Mouse (Mus musculus) hindbrain, embryonic 15.5 days (tissue): ENCODE data around the gene Prr3. TPM values are rescaled to one million over a fixed set of nuclear protein-coding genes. Genes with fewer than 3 reads are reported as not detected.
"Not testable (repeated sequence)": the region's sequence is repeated elsewhere in the genome, so short reads cannot be mapped to it uniquely, and the experiment has no call there.

Experiments used
- ATAC-seq: fragments of 200-750 bp; cut with Nextera tagmentation; 2 replicates; pipeline ENCODE4 v1.8.0; 2017; ENCODE audit warnings: low read depth, moderate number of reproducible peaks, moderate TSS enrichment; ENCODE audit not compliant: low FRiP score
- H3K27ac ChIP-seq: fragments of 300-500 bp; sonication (generic); replicated peaks from 2 replicates; pipeline ENCODE4 v1.5.1; 2015; ENCODE audit warnings: mild to moderate bottlenecking, inconsistent platforms
- H3K27me3 ChIP-seq: fragments of 300-500 bp; sonication (generic); 2 replicates; pipeline ENCODE4 v1.6.1; 2015; ENCODE audit warnings: control low read depth, inconsistent platforms
- H3K36me3 ChIP-seq: fragments of 300-500 bp; sonication (generic); 2 replicates; pipeline ENCODE4 v1.6.1; 2015; ENCODE audit warnings: control low read depth, inconsistent platforms
- H3K4me1 ChIP-seq: fragments of 300-500 bp; sonication (generic); replicated peaks from 2 replicates; pipeline ENCODE4 v1.6.1; 2015; ENCODE audit warnings: control low read depth, inconsistent platforms
- H3K4me2 ChIP-seq: fragments of 300-500 bp; sonication (generic); 2 replicates; pipeline ENCODE4 v1.6.1; 2015; ENCODE audit warnings: moderate library complexity, mild to moderate bottlenecking, inconsistent platforms
- H3K4me3 ChIP-seq: fragments of 300-500 bp; sonication (generic); 2 replicates; pipeline ENCODE4 v1.5.1; 2015; ENCODE audit warnings: mild to moderate bottlenecking, inconsistent platforms
- H3K9ac ChIP-seq: fragments of 300-500 bp; sonication (generic); 2 replicates; pipeline ENCODE4 v1.6.1; 2015; ENCODE audit warnings: inconsistent platforms
- H3K9me3 ChIP-seq: fragments of 300-500 bp; sonication (generic); 2 replicates; pipeline ENCODE4 v1.6.1; 2016; ENCODE audit warnings: control low read depth, inconsistent platforms
- WGBS: fragments of 180-500 bp; shearing (Covaris S2); methylation state at CpG from one replicate; pipeline ENCODE4 v1.1.7; 2015; 5-methylcytosine and 5-hydroxymethylcytosine counted together
- polyA plus RNA-seq: library from polyadenylated mRNA; unstranded; fragments of >200 nt; fragmentation: Nextera tagmentation; extraction: Ambion mirVana; gene quantifications from 2 replicates; pipeline ENCODE4 v1.2.1, GENCODE M21; 2015

Prr3 gene
- polyA plus RNA-seq, 1 experiment from 2014 or later, result 92.9 TPM

DNA sequence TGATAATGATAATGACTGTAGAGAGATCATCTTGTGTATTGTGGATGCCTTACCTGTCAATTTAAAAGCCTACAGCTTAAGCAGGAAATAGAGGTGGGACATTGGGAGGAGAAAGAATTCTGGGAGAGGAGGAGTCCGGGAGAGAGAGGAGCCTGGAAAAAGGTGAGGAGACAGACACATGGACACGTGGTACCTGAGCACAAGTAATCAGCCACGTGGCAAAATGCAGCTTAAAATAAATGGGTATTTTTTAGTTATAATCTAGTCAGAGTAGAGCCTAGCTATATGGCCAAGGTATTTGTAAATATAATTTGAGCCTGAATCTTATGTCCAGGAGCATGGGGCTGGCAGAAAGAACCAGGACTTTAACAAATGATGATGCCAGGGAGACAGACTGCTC lies 39.5 kb upstream of the Prr3 start:
- Histone ChIP-seq H3K4me1 (no peaks in the 10 kb centered on the region), H3K4me3 (no peak overlapping the region), H3K4me2 (no peak overlapping the region), H3K9ac (no peak overlapping the region), H3K36me3 (peaks cover 5% of the 10 kb centered on the region), H3K27me3 (no peaks in the 10 kb centered on the region), H3K9me3 (no peaks in the 10 kb centered on the region), H3K27ac (no peak overlapping the region)
- no peak for ATAC-seq
- WGBS, result 83% methylated on average over 3 of the region's 3 CpGs

DNA sequence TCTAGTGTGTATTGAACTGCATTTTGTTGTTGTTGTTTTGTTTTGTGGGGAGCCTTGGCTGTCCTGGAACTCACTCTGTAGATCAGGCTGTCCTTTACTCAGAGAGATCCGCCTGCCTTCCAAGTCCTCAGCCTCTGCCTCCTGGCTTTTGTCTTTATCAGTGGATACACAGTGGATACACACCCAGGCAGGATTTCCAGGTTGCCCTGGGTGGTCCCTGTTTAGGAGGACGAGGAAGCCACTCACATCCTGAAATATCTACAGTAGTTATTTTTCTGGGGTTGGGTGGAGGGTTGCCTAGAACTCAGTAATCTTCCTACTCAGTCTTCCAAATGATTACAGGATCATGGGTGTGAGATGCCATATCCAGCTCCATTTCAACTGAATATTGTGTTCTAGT lies 38.9 kb upstream of the Prr3 start:
- Histone ChIP-seq H3K4me3 (no peak overlapping the region), H3K9me3 (no peaks in the 10 kb centered on the region), H3K27ac (no peak overlapping the region), H3K9ac (no peak overlapping the region), H3K4me2 (no peak overlapping the region), H3K4me1 (no peaks in the 10 kb centered on the region), H3K36me3 (peaks cover 10% of the 10 kb centered on the region), H3K27me3 (no peaks in the 10 kb centered on the region)
- WGBS, result 69% methylated on average over 2 of the region's 2 CpGs
- ATAC-seq, result no peak

DNA sequence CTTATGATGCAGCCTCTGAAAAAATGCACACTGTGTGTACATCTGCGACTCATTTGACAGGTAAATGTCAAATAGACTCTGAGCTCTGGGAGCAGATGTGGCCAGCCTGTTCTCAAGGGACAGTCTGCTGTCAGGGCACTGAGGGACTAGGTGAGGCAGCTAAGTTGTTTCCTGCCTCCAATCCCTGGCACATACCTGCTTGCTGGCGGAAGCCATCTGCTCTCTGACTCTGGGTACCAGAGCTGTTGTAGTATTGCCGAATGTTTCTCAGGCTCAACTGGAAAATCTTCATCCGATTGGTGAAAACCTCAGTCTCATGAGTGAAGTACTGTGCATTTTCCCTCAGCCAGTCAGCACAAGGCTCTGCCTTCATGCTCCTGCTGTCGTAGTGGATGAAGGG lies 37.0 kb upstream of the Prr3 start:
- no peak overlapping the region for H3K27ac ChIP-seq
- H3K36me3 ChIP-seq, result peaks cover 10% of the 10 kb centered on the region
- WGBS, result 92% methylated on average over 5 of the region's 5 CpGs
- ATAC-seq, result no peak
- H3K27me3 ChIP-seq, result no peaks in the 10 kb centered on the region
- no peak overlapping the region for H3K9ac ChIP-seq
- H3K4me2 ChIP-seq, result no peak overlapping the region
- H3K9me3 ChIP-seq, result no peaks in the 10 kb centered on the region
- no peak overlapping the region for H3K4me3 ChIP-seq
- H3K4me1 ChIP-seq, result no peaks in the 10 kb centered on the region

DNA sequence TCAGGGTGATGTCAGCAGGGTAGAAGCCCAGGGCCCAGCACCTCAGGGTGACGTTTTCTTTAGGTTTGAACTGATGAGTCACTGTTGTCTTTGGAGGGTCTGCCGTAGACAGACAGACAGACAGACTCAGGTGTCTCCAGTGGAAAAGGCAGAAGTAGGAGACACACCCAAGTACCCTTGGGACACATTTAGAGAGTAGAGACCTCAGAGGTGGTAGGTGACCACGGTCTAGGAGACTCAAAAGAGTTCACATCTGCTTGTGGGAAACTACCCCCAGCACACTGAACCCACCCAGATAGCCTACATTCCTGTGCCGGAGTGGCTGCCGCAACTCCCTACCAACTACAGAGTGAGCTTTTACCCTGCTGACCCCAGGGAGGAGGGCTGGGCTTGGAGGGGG lies 34.9 kb upstream of the Prr3 start:
- Histone ChIP-seq H3K27me3 (no peaks in the 10 kb centered on the region), H3K9me3 (no peaks in the 10 kb centered on the region), H3K36me3 (peaks cover 10% of the 10 kb centered on the region), H3K9ac (no peak overlapping the region), H3K27ac (no peak overlapping the region), H3K4me1 (no peaks in the 10 kb centered on the region), H3K4me3 (no peak overlapping the region), H3K4me2 (no peak overlapping the region)
- no peak for ATAC-seq
- 96% methylated on average over 5 of the region's 5 CpGs for WGBS

DNA sequence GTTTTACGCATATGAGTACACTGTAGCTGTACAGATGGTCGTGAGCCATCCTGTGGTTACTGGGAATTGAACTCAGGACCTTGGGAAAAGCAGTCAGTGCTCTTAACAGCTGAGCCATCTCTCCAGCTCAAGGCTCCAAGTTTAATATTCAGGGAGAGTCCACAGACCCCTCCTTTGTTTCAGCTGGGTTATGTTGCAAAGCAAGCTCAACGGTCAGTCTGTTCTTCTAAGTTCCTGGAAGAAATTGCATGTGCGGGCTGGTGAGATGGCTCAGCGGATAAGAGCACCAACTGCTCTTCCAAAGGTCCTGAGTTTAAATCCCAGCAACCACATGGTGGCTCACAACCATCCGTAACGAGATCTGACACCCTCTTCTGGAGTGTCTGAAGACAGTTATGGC lies 24.4 kb upstream of the Prr3 start:
- H3K36me3 ChIP-seq, H3K9ac ChIP-seq, H3K4me2 ChIP-seq, H3K4me1 ChIP-seq, ATAC-seq, H3K4me3 ChIP-seq, H3K27ac ChIP-seq, H3K9me3 ChIP-seq, H3K27me3 ChIP-seq: not testable (repeated sequence)
- 95% methylated on average over 7 of the region's 7 CpGs for WGBS

DNA sequence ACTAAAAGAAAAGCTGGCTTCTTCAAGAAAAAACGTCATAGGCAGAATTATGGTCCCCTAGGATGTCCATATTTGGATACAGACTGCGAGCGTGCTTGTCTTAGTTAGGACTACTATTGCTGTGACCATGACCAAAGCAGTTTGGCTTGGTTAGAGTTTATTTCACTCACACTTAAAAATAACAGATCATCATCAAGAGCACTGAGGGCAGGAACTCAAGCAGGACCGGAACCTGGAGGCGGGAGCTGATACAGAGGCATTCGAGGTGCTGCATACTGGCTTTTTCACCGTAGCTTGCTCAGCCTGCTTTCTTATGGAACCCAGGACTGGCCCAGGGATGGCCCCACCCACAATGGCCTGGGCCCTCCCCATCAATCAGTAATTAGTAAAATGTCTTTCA lies 23.3 kb upstream of the Prr3 start:
- no peaks in the 10 kb centered on the region for H3K27me3 ChIP-seq
- H3K4me2 ChIP-seq, result no peak overlapping the region
- no peak for ATAC-seq
- no peaks in the 10 kb centered on the region for H3K9me3 ChIP-seq
- no peak overlapping the region for H3K4me3 ChIP-seq
- H3K4me1 ChIP-seq, result no peaks in the 10 kb centered on the region
- no peaks in the 10 kb centered on the region for H3K36me3 ChIP-seq
- no peak overlapping the region for H3K27ac ChIP-seq
- H3K9ac ChIP-seq, result no peak overlapping the region
- 95% methylated on average over 7 of the region's 7 CpGs for WGBS

DNA sequence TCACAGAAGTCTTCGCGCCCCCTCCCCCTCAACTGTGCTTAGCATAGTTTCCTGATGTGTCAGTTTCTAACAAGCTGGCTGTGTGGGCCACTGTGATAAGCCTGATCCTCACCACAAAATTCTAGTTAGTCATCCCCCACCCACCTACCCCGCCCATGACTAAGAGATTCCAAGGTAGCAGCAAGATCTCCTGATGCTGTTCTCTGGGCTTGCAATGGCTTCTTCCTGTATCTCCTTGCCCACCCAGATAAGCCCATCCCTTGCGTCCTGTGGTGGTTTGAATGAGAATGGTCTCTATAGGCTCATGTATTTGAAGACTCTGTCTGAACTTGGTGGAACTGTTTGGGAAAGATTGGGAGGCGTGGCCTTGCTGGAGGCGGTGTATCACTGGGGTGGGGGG lies 21.9 kb upstream of the Prr3 start:
- no peaks in the 10 kb centered on the region for H3K36me3 ChIP-seq
- H3K9ac ChIP-seq, result no peak overlapping the region
- H3K4me2 ChIP-seq, result no peak overlapping the region
- peaks cover 9% of the 10 kb centered on the region for H3K4me1 ChIP-seq
- no peak for ATAC-seq
- no peaks in the 10 kb centered on the region for H3K9me3 ChIP-seq
- 98% methylated on average over 6 of the region's 6 CpGs for WGBS
- no peak overlapping the region for H3K4me3 ChIP-seq
- no peak overlapping the region for H3K27ac ChIP-seq
- no peaks in the 10 kb centered on the region for H3K27me3 ChIP-seq

DNA sequence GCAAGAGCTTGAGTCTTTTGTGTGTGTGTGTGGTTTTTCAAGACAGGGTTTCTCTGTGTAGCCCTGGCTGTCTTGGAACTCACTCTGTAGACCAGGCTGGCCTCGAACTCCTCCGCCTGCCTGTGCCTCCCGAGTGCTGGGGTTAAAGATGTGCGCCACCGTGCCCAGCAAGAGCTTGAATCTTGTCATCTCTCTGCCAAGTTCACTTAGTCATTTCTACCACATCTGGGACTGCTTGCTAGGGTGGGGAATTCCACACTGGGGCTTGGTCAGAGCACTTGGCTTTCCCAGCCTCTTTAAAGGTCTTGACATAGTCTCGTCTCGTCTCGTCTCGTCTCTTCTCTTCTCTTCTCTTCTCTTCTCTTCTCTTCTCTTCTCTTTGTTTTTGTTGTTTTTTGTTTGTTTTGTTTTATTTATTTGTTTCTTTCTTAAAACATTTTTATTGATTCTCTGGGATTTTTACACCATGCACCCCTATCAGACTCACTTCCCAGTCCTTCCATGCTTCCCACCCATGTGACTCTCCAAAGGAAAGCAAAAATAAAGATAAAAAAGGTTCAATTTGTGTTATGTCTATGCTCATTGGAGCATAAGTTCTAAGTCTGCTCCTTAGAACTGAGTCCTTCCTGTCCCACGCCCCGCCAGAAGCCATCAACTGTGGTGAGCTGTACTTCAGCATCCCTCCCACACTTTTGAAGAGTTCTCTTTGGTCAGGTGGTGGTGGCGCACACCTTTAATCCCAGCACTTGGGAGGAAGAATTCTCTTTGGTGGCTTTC lies 21.3 kb upstream of the Prr3 start:
- no peaks in the 10 kb centered on the region for H3K9me3 ChIP-seq
- no peak overlapping the region for H3K9ac ChIP-seq
- WGBS, result 93% methylated on average over 12 of the region's 12 CpGs
- no peaks in the 10 kb centered on the region for H3K27me3 ChIP-seq
- no peak for ATAC-seq
- H3K4me3 ChIP-seq, result no peak overlapping the region
- H3K4me2 ChIP-seq, result no peak overlapping the region
- H3K4me1 ChIP-seq, result peaks cover 15% of the 10 kb centered on the region
- H3K36me3 ChIP-seq, result no peaks in the 10 kb centered on the region
- no peak overlapping the region for H3K27ac ChIP-seq

DNA sequence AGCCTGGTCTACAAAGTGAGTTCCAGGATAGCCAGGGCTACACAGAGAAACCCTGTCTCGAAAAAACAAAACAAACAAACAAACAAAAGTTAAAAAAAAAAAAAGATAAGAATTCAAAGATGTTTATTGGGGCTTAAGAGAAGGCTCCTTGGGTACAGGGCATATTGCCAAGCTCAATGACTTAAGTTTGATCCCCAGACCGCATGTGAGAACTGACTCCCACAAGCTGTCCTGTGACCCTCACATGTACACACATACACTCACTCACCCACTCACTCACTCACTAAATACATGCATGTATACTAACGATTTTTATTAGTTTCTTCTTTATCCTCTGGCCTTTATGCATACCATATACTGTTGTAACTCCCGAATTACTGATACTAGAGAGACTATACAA lies 20.3 kb upstream of the Prr3 start:
- 87% methylated on average over 4 of the region's 4 CpGs for WGBS

DNA sequence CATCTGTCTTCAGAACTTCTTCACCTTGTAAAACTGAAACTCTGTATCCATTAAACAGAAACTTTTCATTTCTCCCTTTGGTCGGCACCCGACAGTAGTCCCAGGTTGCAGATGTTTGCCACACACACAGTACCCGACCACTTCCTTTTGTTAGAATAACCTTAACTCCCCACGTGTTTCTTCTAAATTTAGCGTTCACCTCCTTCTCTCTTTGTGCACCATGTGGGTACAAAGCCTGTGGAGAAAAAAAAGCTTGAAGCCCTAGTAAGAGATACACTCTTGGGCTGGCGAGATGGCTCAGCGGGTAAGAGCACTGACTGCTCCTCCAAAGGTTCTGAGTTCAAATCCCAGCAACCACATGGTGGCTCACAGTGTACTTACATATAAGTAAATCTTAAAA lies 19.3 kb upstream of the Prr3 start:
- Histone ChIP-seq H3K9me3 (no peaks in the 10 kb centered on the region), H3K4me2 (no peak overlapping the region), H3K27me3 (no peaks in the 10 kb centered on the region), H3K9ac (no peak overlapping the region), H3K36me3 (no peaks in the 10 kb centered on the region), H3K27ac (no peak overlapping the region), H3K4me3 (no peak overlapping the region), H3K4me1 (peaks cover 30% of the 10 kb centered on the region)
- 88% methylated on average over 7 of the region's 7 CpGs for WGBS
- ATAC-seq, result no peak

More for the DNA sequence above, 20.3 kb upstream of the Prr3 start:
- Histone ChIP-seq H3K4me2 (no peak overlapping the region), H3K9ac (no peak overlapping the region), H3K27ac (no peak overlapping the region), H3K4me1 (peaks cover 25% of the 10 kb centered on the region), H3K27me3 (no peaks in the 10 kb centered on the region), H3K36me3 (no peaks in the 10 kb centered on the region), H3K4me3 (no peak overlapping the region), H3K9me3 (no peaks in the 10 kb centered on the region)
- ATAC-seq, result no peak

DNA sequence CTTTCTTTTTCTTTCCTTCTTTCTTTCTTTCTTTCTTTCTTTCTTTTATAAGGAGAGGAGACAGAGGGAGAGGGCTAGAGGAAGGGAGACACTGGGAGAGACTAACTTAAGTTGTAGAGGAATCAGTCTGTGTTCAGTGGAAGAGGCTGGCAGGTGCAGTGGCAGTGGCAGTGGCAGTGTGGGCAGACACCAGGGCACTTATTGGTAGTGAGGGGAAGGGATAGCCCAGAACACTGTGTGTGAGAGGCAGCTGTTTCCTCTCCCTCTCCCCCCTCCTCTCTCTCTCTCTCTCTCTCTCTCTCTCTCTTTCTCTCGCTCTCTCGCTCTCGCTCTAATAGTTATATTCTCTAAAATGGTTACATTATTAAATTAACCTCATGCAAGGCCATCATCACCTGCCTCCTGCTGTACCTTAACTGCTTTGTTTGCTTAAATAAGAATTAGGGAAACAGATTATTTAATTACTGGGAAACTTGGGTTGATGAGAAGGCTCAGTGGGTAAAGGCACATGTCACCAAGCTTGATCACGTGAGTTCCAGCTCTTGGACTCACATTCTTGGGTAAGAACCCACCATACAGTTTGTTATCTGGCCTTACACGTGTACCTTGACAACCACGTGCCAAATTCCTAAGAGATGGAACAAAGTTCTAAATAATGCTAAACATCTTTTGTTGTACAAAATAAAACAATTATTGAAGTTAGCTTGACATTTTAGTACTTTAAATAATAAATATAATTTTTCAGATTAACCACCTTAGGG lies 18.7 kb upstream of the Prr3 start:
- Histone ChIP-seq H3K27ac (no peak overlapping the region), H3K4me1 (peaks cover 30% of the 10 kb centered on the region), H3K9me3 (no peaks in the 10 kb centered on the region), H3K4me2 (no peak overlapping the region), H3K9ac (no peak overlapping the region), H3K36me3 (no peaks in the 10 kb centered on the region), H3K4me3 (no peak overlapping the region), H3K27me3 (no peaks in the 10 kb centered on the region)
- 90% methylated on average over 6 of the region's 6 CpGs for WGBS
- no peak for ATAC-seq

DNA sequence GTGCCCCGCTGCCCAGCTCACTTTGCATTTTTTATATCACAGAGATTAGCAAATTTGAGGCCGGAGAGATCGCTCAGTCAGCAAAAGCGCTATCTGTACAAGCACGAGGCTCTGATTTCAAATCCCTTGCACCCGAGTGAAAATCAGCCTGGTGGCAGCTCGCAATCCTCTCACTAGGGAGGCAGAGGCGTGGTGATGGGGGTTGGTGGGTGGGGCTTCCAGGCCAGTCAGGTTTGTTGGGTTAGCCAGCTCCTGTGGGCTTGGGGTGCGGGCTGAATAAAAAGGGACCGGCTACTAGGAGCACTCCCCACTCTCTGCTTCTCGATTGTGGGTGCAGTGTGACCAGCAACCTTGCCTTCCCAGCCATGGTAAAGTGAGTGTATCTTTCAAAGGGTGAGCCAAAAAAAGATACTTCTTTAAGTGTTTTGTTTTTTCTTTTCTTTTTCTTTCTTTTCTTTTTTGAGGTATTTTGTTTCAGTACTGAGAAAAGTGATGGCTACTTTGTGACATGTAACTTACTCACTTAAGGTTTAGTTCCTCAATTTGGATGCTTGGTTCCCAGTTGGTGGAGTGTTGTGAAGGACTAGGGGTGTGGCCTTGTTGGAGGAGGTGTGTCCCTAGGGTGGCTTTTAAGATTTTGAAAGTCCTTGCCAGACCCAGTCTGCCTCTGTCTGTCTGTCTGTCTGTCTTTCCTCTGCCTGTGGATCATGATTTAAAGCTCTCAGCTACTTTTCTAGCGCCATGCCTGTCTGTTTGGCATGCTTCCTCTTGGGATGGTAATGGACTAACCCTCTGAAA lies 17.9 kb upstream of the Prr3 start:
- Histone ChIP-seq H3K36me3 (no peaks in the 10 kb centered on the region), H3K4me2 (no peak overlapping the region), H3K4me1 (peaks cover 33% of the 10 kb centered on the region), H3K27me3 (no peaks in the 10 kb centered on the region), H3K9me3 (no peaks in the 10 kb centered on the region), H3K27ac (no peak overlapping the region), H3K4me3 (no peak overlapping the region), H3K9ac (no peak overlapping the region)
- 54% methylated on average over 12 of the region's 12 CpGs for WGBS
- no peak for ATAC-seq
